Mouse (Mus musculus): ENCODE data around the gene Strbp. TPM values are rescaled to one million over a fixed set of nuclear protein-coding genes. Genes with fewer than 3 reads are reported as not detected.
"Not testable (repeated sequence)": the region's sequence is repeated elsewhere in the genome, so short reads cannot be mapped to it uniquely, and the experiment has no call there.

Gene Strbp
- polyA plus RNA-seq, 1 experiment from 2014 or later = 48.7 TPM

DNA sequence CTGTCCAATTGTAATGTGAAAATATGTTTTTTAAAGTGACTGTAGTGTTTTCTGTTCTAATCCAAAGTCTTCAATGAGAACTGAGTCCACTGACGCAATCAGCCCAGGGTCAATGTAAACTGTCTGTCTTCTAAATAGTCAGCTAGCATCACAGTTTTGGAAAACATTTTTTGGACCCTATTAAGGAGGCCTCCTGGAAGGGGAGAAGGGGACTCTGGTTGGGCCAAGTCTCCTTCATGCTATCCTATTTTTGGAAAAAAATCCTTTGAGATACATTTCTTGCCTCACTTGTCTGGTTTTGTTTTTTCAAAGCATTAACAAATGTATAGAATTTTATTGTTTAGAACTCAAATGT lies 184.4 kb downstream of the Strbp start:
- H3K4me2 ChIP-seq = no peak overlapping the region
- H3K36me3 ChIP-seq = peaks cover 29% of the 10 kb centered on the region
- no peak overlapping the region for H3K9ac ChIP-seq (replicated peaks)
- peaks cover 8% of the 10 kb centered on the region; the same call in 1 of the 2 replicates for H3K4me1 ChIP-seq (replicated peaks)
- H3K27ac ChIP-seq = no peak overlapping the region
- 88% methylated on average over 1 of the region's 1 CpGs for WGBS
- H3K9me3 ChIP-seq = no peaks in the 10 kb centered on the region
- H3K4me3 ChIP-seq (replicated peaks) = no peak overlapping the region
- H3K27me3 ChIP-seq = no peaks in the 10 kb centered on the region
- no peak for ATAC-seq (ENCODE audit: insufficient number of reproducible peaks, insufficient read depth, low FRiP score, low TSS enrichment, low read depth)

DNA sequence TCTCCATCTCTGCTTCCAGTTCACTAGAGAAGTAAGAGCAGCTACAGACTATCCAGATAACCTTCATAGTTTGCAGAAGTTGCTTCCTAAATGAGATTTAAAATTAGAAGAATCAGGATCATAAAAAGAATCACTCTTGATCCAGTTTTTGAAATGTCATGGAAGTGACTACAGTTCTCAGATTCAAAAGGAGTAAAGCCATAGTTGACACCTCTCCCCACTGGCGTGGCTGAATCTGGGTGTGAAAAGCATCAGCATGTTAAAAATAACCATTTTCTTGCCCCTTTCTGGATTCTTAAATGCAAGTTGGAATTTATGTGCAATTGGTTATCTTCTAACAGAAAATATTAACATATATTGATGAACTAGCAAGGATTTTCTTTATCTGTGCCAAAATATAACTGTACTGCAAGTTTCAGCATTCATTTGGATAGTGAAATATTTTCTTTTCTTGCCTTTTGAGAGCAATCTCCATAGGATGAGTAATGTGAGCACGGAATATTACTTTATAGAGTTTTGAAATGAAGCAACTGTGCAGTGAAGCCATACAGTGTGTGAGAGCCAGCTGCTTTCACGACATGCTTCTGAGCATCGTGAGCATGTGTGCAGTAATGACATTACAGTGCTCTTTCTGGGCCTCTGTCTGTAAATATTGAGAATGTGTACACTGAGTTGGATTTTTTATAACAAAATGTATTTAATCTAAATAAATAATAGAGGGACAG lies 184.9 kb downstream of the Strbp start:
- H3K27ac ChIP-seq = no peak overlapping the region
- 90% methylated on average over 4 of the region's 4 CpGs for WGBS

DNA sequence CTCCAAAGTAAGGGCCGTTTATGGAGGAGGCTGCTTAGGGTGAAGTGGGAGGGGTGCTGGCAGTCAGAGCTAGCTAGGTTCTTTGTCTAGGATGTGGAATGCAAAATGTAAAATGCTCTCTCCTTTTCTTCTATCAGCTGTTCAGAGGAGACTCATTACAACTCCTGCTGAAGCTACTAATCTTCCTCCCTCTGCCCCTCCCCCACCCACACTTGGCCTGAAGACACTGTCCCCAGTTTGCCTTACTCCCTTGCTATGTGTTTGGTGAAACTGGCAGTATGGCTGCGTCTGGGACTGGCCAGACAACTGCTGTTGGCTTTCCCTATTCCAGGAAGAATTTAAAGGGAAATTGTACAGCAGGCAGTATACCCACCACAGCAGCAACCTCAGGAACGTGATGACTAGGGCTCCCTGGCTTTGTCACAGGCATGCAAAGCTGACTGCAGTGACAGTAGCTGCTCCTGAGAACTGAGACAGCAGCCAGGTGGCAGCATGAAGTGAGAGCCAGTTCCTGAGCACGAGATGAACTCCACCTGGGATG lies 186.7 kb downstream of the Strbp start:
- 45% methylated on average over 4 of the region's 4 CpGs for WGBS
- no peak overlapping the region for H3K27ac ChIP-seq

More for the DNA sequence above, 184.9 kb downstream of the Strbp start:
- Histone ChIP-seq H3K4me3 (replicated peaks) (no peak overlapping the region), H3K9ac (replicated peaks) (no peak overlapping the region), H3K4me2 (no peak overlapping the region), H3K4me1 (replicated peaks) (peaks cover 8% of the 10 kb centered on the region; the same call in 1 of the 2 replicates), H3K9me3 (no peaks in the 10 kb centered on the region), H3K36me3 (peaks cover 29% of the 10 kb centered on the region), H3K27me3 (no peaks in the 10 kb centered on the region)
- no peak for ATAC-seq (ENCODE audit: insufficient number of reproducible peaks, insufficient read depth, low FRiP score, low TSS enrichment, low read depth)

DNA sequence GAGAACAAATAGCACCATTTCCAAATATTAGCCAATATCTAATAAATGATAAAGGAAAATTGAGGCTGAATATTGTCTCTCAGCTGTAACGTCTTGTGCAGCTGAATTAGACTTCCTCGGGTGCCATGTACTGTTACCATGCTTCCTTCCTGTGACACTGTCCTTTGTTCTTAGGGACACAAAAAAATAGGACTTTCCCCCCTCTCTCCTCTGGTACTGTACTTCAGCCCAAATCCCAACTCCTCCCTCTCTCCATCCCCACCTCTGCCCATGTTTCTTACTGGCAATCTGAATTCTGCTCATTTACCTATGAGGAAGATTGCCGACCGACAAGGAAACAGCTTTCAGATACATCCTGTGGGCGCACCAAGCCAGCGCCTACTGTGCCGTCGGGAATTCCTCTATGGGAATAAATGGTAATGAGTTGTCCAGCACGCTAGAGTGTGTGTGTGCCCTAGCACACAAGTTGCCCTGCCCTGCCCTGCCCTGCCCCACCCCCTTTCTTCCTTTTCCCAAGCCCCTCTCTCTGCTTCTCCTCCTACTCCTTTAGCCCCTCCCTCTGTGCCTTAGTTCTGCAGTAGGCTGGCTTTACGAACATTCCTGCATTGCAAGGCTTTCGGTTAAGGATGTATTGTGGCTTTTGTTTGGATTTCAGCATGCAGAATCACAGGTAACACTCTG lies 187.5 kb downstream of the Strbp start, which contains the start of gene Gpr21:
Gpr21 (plus strand) TSS at position 303 of the 681 bp plus-strand sequence.
- Histone ChIP-seq H3K4me2 (peak within 1 kb of the TSS; percentile 35), H3K27me3 (no peaks in the 10 kb centered on the region), H3K9me3 (no peaks in the 10 kb centered on the region), H3K27ac (no peak within 1 kb of the TSS), H3K36me3 (peaks cover 42% of the 10 kb centered on the region), H3K4me3 (replicated peaks) (0 out of 2 replicates have a peak within 1 kb of the TSS, but pooled peaks have one; percentile 6), H3K9ac (replicated peaks) (no peak within 1 kb of the TSS), H3K4me1 (replicated peaks) (peaks cover 8% of the 10 kb centered on the region; the same call in 1 of the 2 replicates)
- no peak for ATAC-seq (ENCODE audit: insufficient number of reproducible peaks, insufficient read depth, low FRiP score, low TSS enrichment, low read depth)
- 33% methylated on average over 11 of the region's 11 CpGs for WGBS

More for the DNA sequence above, 186.7 kb downstream of the Strbp start:
- H3K9me3 ChIP-seq = no peaks in the 10 kb centered on the region
- peaks cover 8% of the 10 kb centered on the region; the same call in 1 of the 2 replicates for H3K4me1 ChIP-seq (replicated peaks)
- H3K4me2 ChIP-seq = no peak overlapping the region
- H3K4me3 ChIP-seq (replicated peaks) = no peak overlapping the region
- H3K9ac ChIP-seq (replicated peaks) = no peak overlapping the region
- no peaks in the 10 kb centered on the region for H3K27me3 ChIP-seq
- ATAC-seq (ENCODE audit: insufficient number of reproducible peaks, insufficient read depth, low FRiP score, low TSS enrichment, low read depth) = no peak
- H3K36me3 ChIP-seq = peaks cover 37% of the 10 kb centered on the region

DNA sequence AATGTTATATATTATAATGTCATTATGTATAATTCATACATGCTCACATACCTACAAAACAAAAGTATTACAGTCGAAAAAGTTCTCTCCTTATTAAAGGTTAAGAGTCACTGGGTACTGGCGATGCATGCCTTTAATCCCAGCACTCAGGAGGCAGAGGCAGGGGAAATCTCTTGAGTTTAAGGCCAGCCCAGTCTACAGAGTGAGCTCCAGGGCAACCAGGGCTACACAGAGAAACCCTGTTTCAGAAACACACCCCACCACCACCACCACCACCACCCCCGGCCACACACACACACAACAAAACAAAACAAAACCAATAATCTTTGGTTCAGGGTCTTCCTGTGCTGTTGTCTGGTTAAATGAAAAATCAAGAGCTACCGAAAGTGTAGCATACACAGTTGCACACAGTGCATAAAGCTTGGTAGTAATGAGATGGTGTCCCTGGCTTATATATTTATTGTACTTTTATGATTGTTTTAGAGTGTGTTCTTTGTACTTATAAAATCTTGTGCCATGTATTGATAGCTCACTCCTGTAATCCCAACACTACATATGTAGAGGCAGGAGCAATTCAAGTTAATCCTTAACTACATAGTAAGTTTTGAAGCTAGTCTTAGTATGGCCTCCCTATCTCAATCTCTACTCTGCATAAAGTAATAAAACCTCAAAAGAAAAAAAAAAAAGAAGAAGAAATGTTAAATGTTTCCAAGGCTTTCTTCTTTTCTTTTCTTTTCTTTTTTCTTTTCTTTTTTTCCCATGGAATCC lies 192.3 kb downstream of the Strbp start:
- H3K4me1 ChIP-seq (replicated peaks) = peaks cover 6% of the 10 kb centered on the region; the same call in 1 of the 2 replicates
- no peak overlapping the region for H3K27ac ChIP-seq
- H3K36me3 ChIP-seq = peaks cover 48% of the 10 kb centered on the region
- no peak for ATAC-seq (ENCODE audit: insufficient number of reproducible peaks, insufficient read depth, low FRiP score, low TSS enrichment, low read depth)
- H3K4me2 ChIP-seq = no peak overlapping the region
- H3K27me3 ChIP-seq = no peaks in the 10 kb centered on the region
- H3K4me3 ChIP-seq (replicated peaks) = no peak overlapping the region
- no peak overlapping the region for H3K9ac ChIP-seq (replicated peaks)
- 91% methylated on average over 4 of the region's 4 CpGs for WGBS
- H3K9me3 ChIP-seq = no peaks in the 10 kb centered on the region

DNA sequence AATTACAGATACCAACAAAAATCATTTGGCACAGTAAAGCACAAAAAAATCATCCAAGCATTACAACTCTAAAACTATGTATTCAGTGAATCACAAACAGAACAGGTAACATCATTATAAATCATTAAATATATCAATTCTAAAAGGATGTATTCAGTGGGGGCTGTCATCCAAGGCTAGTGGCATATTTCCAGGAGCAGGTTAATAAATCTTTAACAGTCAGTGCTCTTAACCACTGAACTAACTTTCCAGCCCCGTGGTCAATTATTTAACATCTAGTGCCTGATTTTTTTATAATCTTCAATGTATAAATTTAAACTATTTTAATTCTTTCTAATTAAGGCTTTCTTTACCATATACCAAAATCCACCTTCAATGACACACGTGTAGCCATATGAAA lies 197.8 kb downstream of the Strbp start:
- WGBS = 88% methylated on average over 2 of the region's 2 CpGs
- H3K4me1 ChIP-seq (replicated peaks); H3K9me3 ChIP-seq; H3K9ac ChIP-seq (replicated peaks); ATAC-seq (ENCODE audit: insufficient number of reproducible peaks, insufficient read depth, low FRiP score, low TSS enrichment, low read depth); H3K27me3 ChIP-seq; H3K4me2 ChIP-seq; H3K4me3 ChIP-seq (replicated peaks); H3K27ac ChIP-seq: not testable (repeated sequence)
- peaks cover 50% of the 10 kb centered on the region for H3K36me3 ChIP-seq

DNA sequence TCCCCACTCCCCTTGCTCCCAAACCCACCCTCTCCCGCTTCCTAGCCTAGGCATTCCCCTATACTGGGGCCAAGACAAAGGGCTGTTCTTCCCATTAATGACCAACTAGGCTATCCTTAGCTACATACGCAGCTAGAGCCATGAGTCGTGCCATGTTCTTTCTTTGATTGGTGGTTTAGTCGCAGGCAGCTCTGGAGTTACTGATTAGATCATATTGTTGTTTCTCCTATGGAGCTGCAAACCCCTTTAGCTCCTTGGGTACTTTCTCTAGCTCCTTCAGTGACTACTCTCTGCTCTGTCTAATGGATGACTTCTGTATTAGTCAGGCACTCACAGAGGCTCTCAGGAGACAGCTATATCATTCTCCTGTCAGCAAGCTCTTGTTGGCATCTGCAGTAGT lies 206.3 kb downstream of the Strbp start:
- H3K27me3 ChIP-seq = no peaks in the 10 kb centered on the region
- no peak for ATAC-seq (ENCODE audit: insufficient number of reproducible peaks, insufficient read depth, low FRiP score, low TSS enrichment, low read depth)
- no peak overlapping the region for H3K4me2 ChIP-seq
- no peaks in the 10 kb centered on the region for H3K9me3 ChIP-seq
- H3K4me1 ChIP-seq (replicated peaks) = no peaks in the 10 kb centered on the region
- peaks cover 67% of the 10 kb centered on the region for H3K36me3 ChIP-seq
- no peak overlapping the region for H3K9ac ChIP-seq (replicated peaks)
- H3K4me3 ChIP-seq (replicated peaks) = no peak overlapping the region
- H3K27ac ChIP-seq = no peak overlapping the region
- WGBS = 93% methylated on average over 4 of the region's 4 CpGs

DNA sequence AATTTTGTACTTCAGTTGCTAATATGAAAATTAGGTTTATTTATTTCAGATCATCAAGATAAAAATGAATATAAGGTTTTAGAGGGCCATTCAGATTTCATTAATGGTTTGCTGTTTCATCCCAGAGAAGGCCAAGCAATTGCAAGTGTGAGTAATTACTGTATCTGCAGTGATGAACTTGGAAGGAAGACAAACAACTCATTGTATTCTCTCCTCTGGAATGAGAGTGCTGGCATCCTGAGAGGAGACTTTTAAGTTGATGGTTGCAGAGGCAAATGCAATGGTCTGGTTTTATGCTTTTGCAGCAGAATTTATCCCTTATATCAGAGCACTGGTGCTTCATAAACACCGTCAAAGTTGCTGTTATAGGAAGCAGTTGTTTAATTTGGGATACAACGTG lies 214.7 kb downstream of the Strbp start:
- no peak overlapping the region for H3K4me2 ChIP-seq
- ATAC-seq (ENCODE audit: insufficient number of reproducible peaks, insufficient read depth, low FRiP score, low TSS enrichment, low read depth) = no peak
- 96% methylated on average over 2 of the region's 2 CpGs for WGBS

DNA sequence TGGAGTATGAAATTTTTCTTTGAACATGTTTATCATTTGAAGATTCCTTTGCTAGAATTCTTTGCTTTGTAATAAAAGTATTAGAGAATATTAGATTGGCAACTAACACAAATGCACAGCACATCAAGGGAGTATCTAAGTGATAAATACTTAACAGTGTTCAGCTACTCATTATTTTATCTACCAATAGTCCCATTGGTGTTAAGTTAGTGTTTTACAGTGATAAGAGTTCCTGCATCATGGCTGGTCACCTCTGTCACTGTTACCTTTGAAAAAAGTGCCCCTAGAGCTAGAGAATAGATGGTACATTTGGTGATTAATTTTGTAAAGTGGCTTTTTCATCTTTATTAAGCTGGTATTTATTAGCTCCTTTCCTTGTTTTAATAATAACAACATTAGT lies 217.3 kb downstream of the Strbp start:
- Histone ChIP-seq H3K27ac (no peak overlapping the region), H3K4me3 (replicated peaks) (no peak overlapping the region), H3K9ac (replicated peaks) (no peak overlapping the region), H3K4me1 (replicated peaks) (no peaks in the 10 kb centered on the region), H3K27me3 (no peaks in the 10 kb centered on the region), H3K4me2 (no peak overlapping the region), H3K9me3 (no peaks in the 10 kb centered on the region), H3K36me3 (peaks cover 67% of the 10 kb centered on the region)
- no peak for ATAC-seq (ENCODE audit: insufficient number of reproducible peaks, insufficient read depth, low FRiP score, low TSS enrichment, low read depth)

More for the DNA sequence above, 214.7 kb downstream of the Strbp start:
- H3K36me3 ChIP-seq = peaks cover 72% of the 10 kb centered on the region
- no peak overlapping the region for H3K9ac ChIP-seq (replicated peaks)
- no peaks in the 10 kb centered on the region for H3K9me3 ChIP-seq
- no peak overlapping the region for H3K27ac ChIP-seq
- no peak overlapping the region for H3K4me3 ChIP-seq (replicated peaks)
- H3K4me1 ChIP-seq (replicated peaks) = no peaks in the 10 kb centered on the region
- H3K27me3 ChIP-seq = no peaks in the 10 kb centered on the region

DNA sequence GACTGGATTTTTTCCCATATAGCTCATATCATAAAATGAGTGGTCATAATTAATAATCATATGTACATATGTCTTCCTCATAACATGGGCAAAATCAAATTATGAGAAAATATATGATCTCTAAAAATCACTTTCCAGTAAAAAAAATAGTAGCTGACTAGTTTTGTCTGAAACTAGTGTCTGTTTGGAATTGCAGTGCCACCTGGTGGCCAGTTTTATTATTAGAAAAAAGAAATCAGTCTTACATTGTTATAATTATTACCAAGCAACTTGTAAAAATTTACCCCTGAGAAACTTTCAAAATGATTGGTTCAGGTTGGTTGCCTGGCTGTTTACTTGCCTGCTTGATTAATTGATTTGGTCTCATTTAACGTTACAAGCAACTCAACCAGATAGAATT lies 218.3 kb downstream of the Strbp start:
- 79% methylated on average over 1 of the region's 1 CpGs for WGBS
- H3K9me3 ChIP-seq = no peaks in the 10 kb centered on the region
- no peak for ATAC-seq (ENCODE audit: insufficient number of reproducible peaks, insufficient read depth, low FRiP score, low TSS enrichment, low read depth)

DNA sequence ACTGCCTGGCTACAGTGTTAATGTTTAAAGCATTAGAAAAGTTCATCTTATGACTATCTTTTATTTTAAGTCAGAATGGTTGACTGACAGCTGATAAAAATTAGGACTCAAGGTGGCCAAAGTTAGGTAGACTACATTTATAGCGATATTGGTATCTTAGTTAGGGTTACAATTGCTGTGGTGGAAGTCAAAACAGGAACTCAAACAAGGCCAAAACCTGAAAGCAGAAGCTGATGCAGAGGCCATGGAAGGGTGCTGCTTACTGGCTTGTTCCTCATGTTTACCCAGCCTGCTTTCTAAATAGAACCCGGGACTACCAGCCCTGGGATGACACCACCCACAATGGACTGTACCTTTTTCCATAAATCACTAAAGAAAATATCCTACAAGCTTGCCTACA lies 219.5 kb downstream of the Strbp start:
- Histone ChIP-seq H3K4me3 (replicated peaks) (no peak overlapping the region), H3K36me3 (peaks cover 57% of the 10 kb centered on the region), H3K9me3 (no peaks in the 10 kb centered on the region), H3K9ac (replicated peaks) (no peak overlapping the region), H3K4me1 (replicated peaks) (no peaks in the 10 kb centered on the region), H3K4me2 (no peak overlapping the region), H3K27ac (no peak overlapping the region), H3K27me3 (no peaks in the 10 kb centered on the region)
- ATAC-seq (ENCODE audit: insufficient number of reproducible peaks, insufficient read depth, low FRiP score, low TSS enrichment, low read depth) = no peak
- WGBS = 95% methylated on average over 2 of the region's 2 CpGs

More for the DNA sequence above, 218.3 kb downstream of the Strbp start:
- H3K4me3 ChIP-seq (replicated peaks) = no peak overlapping the region
- no peak overlapping the region for H3K4me2 ChIP-seq
- H3K9ac ChIP-seq (replicated peaks) = no peak overlapping the region
- H3K27ac ChIP-seq = no peak overlapping the region
- H3K36me3 ChIP-seq = peaks cover 66% of the 10 kb centered on the region
- H3K27me3 ChIP-seq = no peaks in the 10 kb centered on the region
- H3K4me1 ChIP-seq (replicated peaks) = no peaks in the 10 kb centered on the region
